In genomic region chr13:39211076-39211475, GRCm38 (mm10) we compare ENCODE assay signal across 27 mouse cellular contexts.
"Had no signal": no experiment of that assay in that cellular context is flagged by ENCODE, and none has a peak within 500 bp of the region (broad histone marks: within the 10 kb centered on the region; RNA-seq: fewer than 3 reads in every experiment).

No protein-coding gene starts in this region.

- DNase-seq: gastrocnemius, postnatal 14 days; gastrocnemius, postnatal 36 days; heart, adult 11 months; heart, adult 2 months; heart, postnatal 14 days; heart, postnatal 36 days; kidney, adult 11 months; kidney, adult 2 months; kidney, adult 9 months; kidney, postnatal 14 days; kidney, postnatal 36 days; layer of hippocampus, adult 9-11 months; layer of hippocampus, postnatal 36 days; left cerebral cortex, postnatal 4 days had no signal

- H3K9ac ChIP-seq: heart, embryonic 13.5 days; heart, embryonic 15.5 days; hindbrain, embryonic 13.5 days; hindbrain, embryonic 15.5 days; kidney, embryonic 15.5 days; limb, embryonic 13.5 days; limb, embryonic 15.5 days; liver, embryonic 12.5 days; liver, embryonic 14.5 days had no signal

- ATAC-seq: hindbrain, postnatal 0 days; intestine, embryonic 16.5 days; liver, embryonic 12.5 days had no signal

- H3K4me1 ChIP-seq: heart, embryonic 13.5 days; heart, embryonic 15.5 days; hindbrain, embryonic 15.5 days; kidney, embryonic 15.5 days; limb, embryonic 13.5 days; limb, embryonic 15.5 days; liver, embryonic 12.5 days had no signal

- H3K36me3 ChIP-seq: heart, embryonic 13.5 days; heart, embryonic 15.5 days; hindbrain, embryonic 13.5 days; hindbrain, embryonic 15.5 days; kidney, embryonic 15.5 days; limb, embryonic 13.5 days; limb, embryonic 15.5 days; liver, embryonic 12.5 days had no signal

- H3K27me3 ChIP-seq: heart, embryonic 13.5 days; heart, embryonic 15.5 days; hindbrain, embryonic 13.5 days; hindbrain, embryonic 15.5 days; kidney, embryonic 15.5 days; limb, embryonic 13.5 days; limb, embryonic 15.5 days; liver, embryonic 12.5 days had no signal

- H3K4me3 ChIP-seq: heart, adult 2 months; heart, embryonic 13.5 days; heart, embryonic 15.5 days; hindbrain, embryonic 13.5 days; hindbrain, embryonic 15.5 days; kidney, embryonic 15.5 days; limb, embryonic 13.5 days; limb, embryonic 15.5 days; liver, embryonic 12.5 days had no signal

- H3K9me3 ChIP-seq: heart, embryonic 13.5 days; heart, embryonic 15.5 days; hindbrain, embryonic 13.5 days; hindbrain, embryonic 15.5 days; kidney, embryonic 15.5 days; limb, embryonic 13.5 days; limb, embryonic 15.5 days; liver, embryonic 12.5 days had no signal

- H3K4me2 ChIP-seq: heart, embryonic 11.5 days; heart, embryonic 13.5 days; heart, embryonic 15.5 days; hindbrain, embryonic 13.5 days; hindbrain, embryonic 15.5 days; kidney, embryonic 15.5 days; limb, embryonic 13.5 days; limb, embryonic 15.5 days; liver, embryonic 12.5 days had no signal

- H3K27ac ChIP-seq: heart, adult 2 months; heart, embryonic 13.5 days; heart, embryonic 15.5 days; hindbrain, embryonic 13.5 days; hindbrain, embryonic 15.5 days; hindbrain, postnatal 0 days; kidney, embryonic 15.5 days; kidney, postnatal 0 days; limb, embryonic 13.5 days; limb, embryonic 15.5 days; liver, embryonic 12.5 days; liver, embryonic 14.5 days had no signal
